Mouse (Mus musculus): Measurements from ENCODE around the gene Bcar1.

DNA sequence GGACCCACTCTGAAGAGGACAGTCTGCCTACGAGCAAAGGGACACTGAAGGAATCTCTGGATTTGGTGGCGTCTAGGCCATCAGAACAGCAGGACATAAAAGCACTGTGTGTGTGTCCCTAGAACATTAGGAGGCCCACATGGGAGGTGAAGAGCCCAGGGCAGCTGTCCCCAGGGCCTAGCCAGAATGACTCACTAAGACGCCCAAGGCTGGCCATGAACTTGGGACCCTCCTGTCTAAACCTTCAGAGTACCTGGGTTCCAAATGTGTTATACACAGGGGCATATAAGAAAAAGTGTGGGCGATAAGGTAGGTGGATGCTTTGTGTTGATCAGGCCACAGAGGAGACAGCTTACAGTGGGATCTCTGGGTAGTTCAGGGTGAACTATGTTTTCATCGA is 42.9 kb downstream of the Bcar1 start:
- TF ChIP-seq HCFC1 (IDR thresholded peaks at IDR 0.05; ENCODE audit: borderline replicate concordance, insufficient read depth, low read length) (no peak), MAFK (IDR thresholded peaks at IDR 0.05; ENCODE audit: insufficient read depth, low read depth, low read length) (no peak), ZNF384 (IDR thresholded peaks at IDR 0.05; ENCODE audit: low read depth, low read length) (no peak)

Data from ES-E14 (cell line).